ENCODE assay signal across 8 mouse cellular contexts in genomic region chr19:42016840-42017239, GRCm38 (mm10). TPM values are rescaled to one million over a fixed set of nuclear protein-coding genes. Genes with fewer than 3 reads are reported as not detected.
DNase-seq lines count a peak whose midpoint lies in the region; ATAC-seq and TF ChIP-seq lines count a peak whose summit lies in the region.

No protein-coding gene starts in this region.

- no peak for TF ChIP-seq CTCF in bone marrow macrophage, adult 2 months (IDR thresholded peaks at IDR 0.05; ENCODE audit: low read depth, low read length)
- no peak for TF ChIP-seq CTCF in small intestine, adult 2 months (IDR thresholded peaks at IDR 0.05; ENCODE audit: extremely low read depth, insufficient read length, insufficient replicate concordance, low read depth, low read length)

- no peaks in the 10 kb centered on the region for H3K27me3 ChIP-seq in kidney, embryonic 16.5 days (ENCODE audit: insufficient read depth, low read length)
- H3K27me3 ChIP-seq in small intestine, adult 2 months (ENCODE audit: control insufficient read depth, insufficient read depth, low read length), result no peaks in the 10 kb centered on the region

- DNase-seq in kidney, postnatal 36 days, result no peak
- peak; percentile 47 for DNase-seq in gastrocnemius, postnatal 14 days
- DNase-seq in left cerebral cortex, adult 8-10 months (ENCODE audit: low spot score in 2 of 2), result peak; percentile 18 to 72
- no peak for DNase-seq in thymus, adult 18-20 months
- DNase-seq in kidney, adult 18-20 months, result no peak

- H3K9ac ChIP-seq in kidney, embryonic 16.5 days (replicated peaks; ENCODE audit: low read length), result peak overlapping the region; percentile 29; the same call in 1 of the 2 replicates

- 0 out of 2 replicates have a peak, but pooled peaks cover 2% of the 10 kb centered on the region for H3K36me3 ChIP-seq in kidney, embryonic 16.5 days (ENCODE audit: insufficient read depth, low read length)
- no peaks in the 10 kb centered on the region for H3K36me3 ChIP-seq in small intestine, adult 2 months (ENCODE audit: control insufficient read depth, insufficient read depth, low read length)

- H3K9me3 ChIP-seq in kidney, embryonic 16.5 days (ENCODE audit: low read length), result no peaks in the 10 kb centered on the region

- ATAC-seq in kidney, embryonic 16.5 days (ENCODE audit: low FRiP score, low TSS enrichment), result no peak

- no peak overlapping the region for H3K4me2 ChIP-seq in kidney, embryonic 16.5 days (replicated peaks; ENCODE audit: low read depth, low read length)

- H3K4me1 ChIP-seq in kidney, embryonic 16.5 days (ENCODE audit: insufficient read depth, low read length), result peaks cover 37% of the 10 kb centered on the region
- peaks cover 54% of the 10 kb centered on the region for H3K4me1 ChIP-seq in bone marrow macrophage, adult 2 months (ENCODE audit: control insufficient read depth, insufficient read depth, low read length)
- H3K4me1 ChIP-seq in small intestine, adult 2 months (ENCODE audit: control insufficient read depth, insufficient read depth, insufficient read length, low read length), result peaks cover 2% of the 10 kb centered on the region; the same call in 1 of the 2 replicates

- peak overlapping the region; percentile 81 for H3K27ac ChIP-seq in kidney, embryonic 16.5 days (ENCODE audit: low read length)
- H3K27ac ChIP-seq in bone marrow macrophage, adult 2 months (ENCODE audit: insufficient read depth, low read depth, low read length), result peak overlapping the region; percentile 80
- H3K27ac ChIP-seq in small intestine, adult 2 months (ENCODE audit: insufficient read depth, low read depth, low read length), result 0 out of 2 replicates have a peak overlapping the region, but pooled peaks have one; percentile 70

- TF ChIP-seq POLR2A in bone marrow macrophage, adult 2 months (IDR thresholded peaks at IDR 0.05; ENCODE audit: borderline replicate concordance, low read depth, low read length), result no peak
- no peak for TF ChIP-seq POLR2A in small intestine, adult 2 months (IDR thresholded peaks at IDR 0.05; ENCODE audit: low read depth, low read length)

- intact Hi-C loops in gastrocnemius, postnatal 14 days (cut with DNase I; ENCODE audit: low total_unique reads), result no loop called here

- WGBS in kidney, embryonic 16.5 days, result 42% methylated on average over 5 of the region's 5 CpGs
- WGBS in small intestine, adult 2 months, result 72% methylated on average over 5 of the region's 5 CpGs

- no peak overlapping the region for H3K4me3 ChIP-seq in kidney, embryonic 16.5 days (ENCODE audit: low read length)
- peak overlapping the region; percentile 37; the same call in 1 of the 2 replicates for H3K4me3 ChIP-seq in bone marrow macrophage, adult 2 months (ENCODE audit: insufficient read depth, low read length)
- H3K4me3 ChIP-seq in small intestine, adult 2 months (ENCODE audit: low read depth, low read length), result no peak overlapping the region

RNA-seq across cellular contexts. Expression of gene Ankrd2, which starts 19.0 kb away (rescaled TPM):
- not detected in 2 replicates for polyA plus RNA-seq in kidney, embryonic 16.5 days (2015; fragmentation: Nextera tagmentation; extraction: Ambion mirVana)
- polyA plus RNA-seq in bone marrow macrophage, adult 2 months (2012; ENCODE audit: insufficient read depth, insufficient read length, missing spikeins), result not detected in 2 replicates
- total RNA-seq in gastrocnemius, postnatal 14 days (2021), result 100 to 1,000 TPM; 113 to 188 TPM
- under 1 TPM in 2 of 4 experiments, not detected in 2; 0.62 to 0.81 TPM for total RNA-seq in left cerebral cortex, adult 8-10 months (2022)
- not detected in 2 replicates for polyA plus RNA-seq in small intestine, adult 2 months (2012; rRNA removed)

RNA-seq across cellular contexts. Expression of gene Hoga1, which starts 28.6 kb away (rescaled TPM):
- 30.4 and 35.0 TPM in 2 replicates for polyA plus RNA-seq in kidney, embryonic 16.5 days (2015; fragmentation: Nextera tagmentation; extraction: Ambion mirVana)
- 1.9 and 2.3 TPM in 2 replicates for polyA plus RNA-seq in bone marrow macrophage, adult 2 months (2012; ENCODE audit: insufficient read depth, insufficient read length, missing spikeins)
- 1 to 10 TPM; 3.3 to 4.3 TPM for total RNA-seq in gastrocnemius, postnatal 14 days (2021)
- total RNA-seq in left cerebral cortex, adult 8-10 months (2022), result 1 to 10 TPM; 4.8 to 6.0 (median 5.2) TPM
- 0.76 and 2.2 TPM in 2 replicates for polyA plus RNA-seq in small intestine, adult 2 months (2012; rRNA removed)

RNA-seq across cellular contexts. Expression of gene 4933411K16Rik, which starts 35.2 kb away (rescaled TPM):
- 0.60 and 0.71 TPM in 2 replicates for polyA plus RNA-seq in kidney, embryonic 16.5 days (2015; fragmentation: Nextera tagmentation; extraction: Ambion mirVana)
- 0.54 TPM in 1 of 2 replicates, not detected in the other for polyA plus RNA-seq in bone marrow macrophage, adult 2 months (2012; ENCODE audit: insufficient read depth, insufficient read length, missing spikeins)
- under 1 TPM; 0.25 to 0.42 TPM for total RNA-seq in gastrocnemius, postnatal 14 days (2021)
- 1 to 10 TPM in 1 of 4 experiments, under 1 TPM in 3; 0.36 to 1.2 (median 0.84) TPM for total RNA-seq in left cerebral cortex, adult 8-10 months (2022)
- polyA plus RNA-seq in small intestine, adult 2 months (2012; rRNA removed), result 0.06 TPM in 1 of 2 replicates, not detected in the other

RNA-seq across cellular contexts. Expression of gene Ubtd1, which starts 35.3 kb away (rescaled TPM):
- polyA plus RNA-seq in kidney, embryonic 16.5 days (2015; fragmentation: Nextera tagmentation; extraction: Ambion mirVana), result 35.9 and 37.8 TPM in 2 replicates
- polyA plus RNA-seq in bone marrow macrophage, adult 2 months (2012; ENCODE audit: insufficient read depth, insufficient read length, missing spikeins), result 44.1 and 46.7 TPM in 2 replicates
- total RNA-seq in gastrocnemius, postnatal 14 days (2021), result 10 to 100 TPM; 14.8 to 17.4 TPM
- 10 to 100 TPM; 12.0 to 13.2 (median 12.5) TPM for total RNA-seq in left cerebral cortex, adult 8-10 months (2022)
- polyA plus RNA-seq in small intestine, adult 2 months (2012; rRNA removed), result 9.0 and 10.8 TPM in 2 replicates

RNA-seq across cellular contexts. Expression of gene Mms19, which starts 35.9 kb away (rescaled TPM):
- 41.1 and 45.6 TPM in 2 replicates for polyA plus RNA-seq in kidney, embryonic 16.5 days (2015; fragmentation: Nextera tagmentation; extraction: Ambion mirVana)
- 43.7 and 57.0 TPM in 2 replicates for polyA plus RNA-seq in bone marrow macrophage, adult 2 months (2012; ENCODE audit: insufficient read depth, insufficient read length, missing spikeins)
- 1 to 10 TPM; 8.0 to 9.1 TPM for total RNA-seq in gastrocnemius, postnatal 14 days (2021)
- 10 to 100 TPM; 29.3 to 43.8 (median 34.7) TPM for total RNA-seq in left cerebral cortex, adult 8-10 months (2022)
- polyA plus RNA-seq in small intestine, adult 2 months (2012; rRNA removed), result 17.4 and 33.0 TPM in 2 replicates

Comparison
In these comparisons a context has a peak if more than half of its experiments do, and no peak if none do; other contexts are left out.
1. DNase-seq: peak in gastrocnemius, postnatal 14 days (single experiment) and left cerebral cortex, adult 8-10 months (2 of 2); none in kidney, postnatal 36 days (0 of 2), thymus, adult 18-20 months (0 of 2) and kidney, adult 18-20 months (single experiment).
2. Peak in every context shown above with its lines, with median percentiles within 50 percentile points of each other: H3K27ac ChIP-seq.